Mouse (Mus musculus): ENCODE measurements around the gene Grin2d.

DNA sequence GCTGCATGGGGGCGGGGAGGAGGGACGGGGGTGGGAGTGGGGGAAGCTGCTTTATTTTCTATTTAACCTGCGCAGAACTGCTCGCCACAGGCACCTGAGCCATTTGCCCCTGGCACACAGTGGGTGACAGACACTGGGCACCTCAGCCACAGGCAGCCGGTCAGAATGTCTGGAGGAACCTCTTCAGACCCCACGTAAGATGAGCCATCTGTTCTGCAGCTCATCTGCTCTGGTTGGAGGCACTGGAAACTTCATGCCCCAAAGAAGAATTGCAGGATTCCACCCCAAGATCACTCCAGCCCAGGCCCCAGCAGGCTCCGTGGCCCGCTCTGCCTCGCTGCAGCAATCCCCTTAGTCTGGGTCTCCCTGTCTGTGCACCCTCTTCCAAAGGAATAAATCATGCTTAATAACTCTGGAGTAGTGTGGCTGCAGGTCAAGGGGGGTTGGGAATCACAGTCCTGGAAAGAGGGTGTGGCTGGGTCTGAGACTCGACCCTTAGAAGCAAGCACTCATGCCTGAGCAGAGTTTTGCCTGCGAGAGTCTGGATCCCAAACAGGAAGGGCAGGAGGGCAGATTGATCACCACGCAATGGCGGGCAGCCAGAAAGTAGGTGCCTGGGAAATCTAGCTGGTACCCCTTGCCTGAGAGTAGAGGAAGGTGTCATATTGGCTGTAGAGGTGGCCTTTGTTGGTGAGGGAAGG lies 39.0 kb upstream of the Grin2d start:
- TF ChIP-seq CTCF (IDR thresholded peaks at IDR 0.05; ENCODE audit: control insufficient read depth, insufficient read depth, insufficient read length): no peak
- TF ChIP-seq MYOD1 (IDR thresholded peaks at IDR 0.05; ENCODE audit: control insufficient read depth, insufficient read length, low read depth): no peak
- no peak for TF ChIP-seq USF1 (IDR thresholded peaks at IDR 0.05; ENCODE audit: low read depth)
- TF ChIP-seq CEBPB (IDR thresholded peaks at IDR 0.05; ENCODE audit: low read depth): no peak

All from C2C12 (cell line).